Mouse (Mus musculus): ENCODE results near the gene Ptpn6.

GRCm38 (mm10) chr6:124759259-124759658 is 20.7 kb upstream of the Ptpn6 start:
- TF ChIP-seq GATA1 (IDR thresholded peaks at IDR 0.05; ENCODE audit: low read length): no peak
- no peak for TF ChIP-seq TAL1 (IDR thresholded peaks at IDR 0.05; ENCODE audit: low read length)

All from erythroblast, embryonic 14.5 days (primary cell).